Mouse (Mus musculus) C2C12 (cell line): ENCODE measurements around the gene Nfkbiz. TPM values are rescaled to one million over a fixed set of nuclear protein-coding genes. Genes with fewer than 3 reads are reported as not detected.

ENCODE experiments used
- H3K27me3 ChIP-seq: one replicate; pipeline ENCODE4 v1.6.1; 2011; ENCODE audit not compliant: control insufficient read depth, insufficient read depth, insufficient read length
- H3K36me3 ChIP-seq: one replicate; pipeline ENCODE4 v1.6.1; 2011; ENCODE audit not compliant: control insufficient read depth, insufficient read depth
- H3K4me3 ChIP-seq: one replicate; pipeline ENCODE4 v1.5.1; 2011; ENCODE audit warnings: mild to moderate bottlenecking, control low read depth; ENCODE audit not compliant: poor library complexity, insufficient read depth, severe bottlenecking
- H3K79me2 ChIP-seq: one replicate; pipeline ENCODE4 v1.6.1; 2011; ENCODE audit not compliant: control insufficient read depth, insufficient read depth
- H3K79me3 ChIP-seq: one replicate; pipeline ENCODE4 v1.6.1; 2011; ENCODE audit warnings: low read depth, control low read depth
- H3ac ChIP-seq: one replicate; pipeline ENCODE3; 2011; ENCODE audit warnings: low read depth; ENCODE audit not compliant: control insufficient read depth, insufficient read length
- CEBPB ChIP-seq: IDR thresholded peaks from one replicate; pipeline ENCODE4 v1.6.1; 2011; ENCODE audit warnings: low read depth, mild to moderate bottlenecking, control low read depth, moderate library complexity
- CTCF ChIP-seq: IDR thresholded peaks from one replicate; pipeline ENCODE4 v1.5.1; 2011; ENCODE audit not compliant: control insufficient read depth, insufficient read depth, insufficient read length
- FOSL1 ChIP-seq: IDR thresholded peaks from one replicate; pipeline ENCODE4 v1.8.0; 2011; ENCODE audit warnings: mild to moderate bottlenecking, low read length; ENCODE audit not compliant: poor library complexity, insufficient read depth, severe bottlenecking
- MAX ChIP-seq: IDR thresholded peaks from one replicate; pipeline ENCODE4 v1.6.1; 2011; ENCODE audit warnings: mild to moderate bottlenecking, control low read depth
- MYOD1 ChIP-seq: IDR thresholded peaks from one replicate; pipeline ENCODE4 v1.6.1; 2011; ENCODE audit warnings: low read depth; ENCODE audit not compliant: control insufficient read depth, insufficient read length
- MYOG ChIP-seq: IDR thresholded peaks from one replicate; pipeline ENCODE4 v1.6.1; 2011; ENCODE audit not compliant: control insufficient read depth, insufficient read length; ENCODE audit errors: extremely low read depth
- USF1 ChIP-seq: IDR thresholded peaks from one replicate; pipeline ENCODE4 v1.6.1; 2011; ENCODE audit warnings: low read depth, mild to moderate bottlenecking, control low read depth, moderate library complexity
- polyA plus RNA-seq: library from polyadenylated mRNA; unstranded; fragments of >200 nt; fragmentation: generic; extraction: Trizol; gene quantifications from one replicate; pipeline ENCODE4 v1.2.1, GENCODE M21; 2012; ENCODE audit warnings: missing spikeins

The Nfkbiz gene
- polyA plus RNA-seq, 1 experiment = 3.4 TPM

DNA sequence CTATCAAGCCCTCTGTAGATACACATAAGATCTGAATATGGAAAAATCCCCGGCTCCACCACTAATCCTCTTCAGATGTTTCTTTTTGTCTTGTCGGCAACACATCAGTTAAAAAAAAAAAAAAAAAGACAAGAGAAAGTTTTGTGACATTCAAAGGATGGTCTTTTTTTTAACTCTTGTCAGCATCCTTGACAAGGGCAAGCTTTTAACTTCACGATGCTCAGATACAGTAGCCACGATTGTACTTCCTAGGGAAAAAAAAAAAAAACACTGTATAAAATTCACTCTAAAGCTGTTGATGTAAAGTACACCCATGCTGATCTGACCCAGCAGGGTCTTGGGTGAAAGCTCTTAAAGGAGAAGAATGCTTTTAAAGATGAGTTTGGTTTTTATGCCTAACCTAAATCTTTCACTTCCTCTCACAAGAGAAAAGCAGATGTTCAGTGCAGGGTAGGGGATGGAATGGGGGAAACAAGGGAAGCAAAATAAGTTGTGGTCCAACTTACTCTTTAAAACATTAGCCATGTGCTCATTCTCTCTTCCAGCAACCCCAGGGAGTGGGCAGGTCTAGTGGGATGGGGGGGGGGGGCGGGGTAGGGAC is 57.6 kb downstream of the Nfkbiz start:
- Histone ChIP-seq H3ac (no peak overlapping the region), H3K4me3 (no peak overlapping the region), H3K36me3 (no peaks in the 10 kb centered on the region), H3K79me3 (no peaks in the 10 kb centered on the region), H3K27me3 (no peaks in the 10 kb centered on the region), H3K79me2 (no peaks in the 10 kb centered on the region)
- TF ChIP-seq USF1 = no peak
- no peak for TF ChIP-seq FOSL1
- no peak for TF ChIP-seq CEBPB
- no peak for TF ChIP-seq CTCF
- TF ChIP-seq MYOD1 = no peak
- no peak for TF ChIP-seq MAX
- no peak for TF ChIP-seq MYOG

GRCm38 (mm10) chr16:55776329-55776728 is 62.4 kb downstream of the Nfkbiz start:
- H3K4me3 ChIP-seq = no peak overlapping the region
- H3K79me2 ChIP-seq = no peaks in the 10 kb centered on the region
- no peaks in the 10 kb centered on the region for H3K79me3 ChIP-seq
- no peaks in the 10 kb centered on the region for H3K27me3 ChIP-seq
- TF ChIP-seq MYOD1 (peak; percentile 45), CTCF (no peak)
- H3K36me3 ChIP-seq = no peaks in the 10 kb centered on the region
- no peak overlapping the region for H3ac ChIP-seq

DNA sequence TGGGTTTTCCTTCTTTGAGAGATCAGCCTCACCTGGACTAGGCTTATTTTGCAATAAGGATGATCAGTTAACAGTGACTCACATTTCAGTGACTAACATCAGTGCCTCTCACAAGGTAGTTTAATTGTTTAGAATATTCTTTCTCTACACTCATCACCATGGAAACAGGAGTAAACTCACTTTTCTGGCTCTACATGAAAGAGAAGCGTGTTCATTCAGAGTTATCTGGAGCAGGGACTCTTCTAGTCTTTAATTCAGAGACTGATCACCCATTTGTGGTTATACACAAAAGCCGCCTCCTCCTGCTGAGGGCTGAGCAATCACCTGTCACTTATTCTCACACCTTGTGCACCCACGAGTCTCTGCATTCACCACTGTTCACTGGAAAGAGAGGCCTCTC is 68.5 kb downstream of the Nfkbiz start:
- Histone ChIP-seq H3K79me2 (no peaks in the 10 kb centered on the region), H3K79me3 (no peaks in the 10 kb centered on the region), H3K4me3 (no peak overlapping the region), H3K36me3 (no peaks in the 10 kb centered on the region), H3K27me3 (no peaks in the 10 kb centered on the region), H3ac (no peak overlapping the region)
- no peak for TF ChIP-seq MYOD1
- no peak for TF ChIP-seq CTCF
- TF ChIP-seq USF1 = no peak
- TF ChIP-seq MAX = no peak
- TF ChIP-seq MYOG = no peak
- no peak for TF ChIP-seq CEBPB

Other genes starting within 250 kb of the Nfkbiz start
- 1.3 TPM for gene Nxpe3, start 56.4 kb upstream of the Nfkbiz start, polyA plus RNA-seq
- 4.7 TPM for gene Cep97, start 96.0 kb upstream of the Nfkbiz start, polyA plus RNA-seq
- gene Rpl24, start 127.4 kb upstream of the Nfkbiz start, polyA plus RNA-seq = 1,568 TPM
- gene Zbtb11, start 135.0 kb upstream of the Nfkbiz start, polyA plus RNA-seq = 3.6 TPM
- 41.2 TPM for gene Pcnp, start 190.8 kb upstream of the Nfkbiz start, polyA plus RNA-seq
- 5.9 TPM for gene Trmt10c, start 198.9 kb upstream of the Nfkbiz start, polyA plus RNA-seq
- gene Senp7, start 209.4 kb upstream of the Nfkbiz start, polyA plus RNA-seq = 3.4 TPM